Mouse (Mus musculus) kidney, postnatal 14 days (tissue): ENCODE data around the gene Selenon.
"Not testable (repeated sequence)": the region's sequence is repeated elsewhere in the genome, so short reads cannot be mapped to it uniquely, and the experiment has no call there.

Experiments
- DNase-seq: peaks from one replicate; pipeline ENCODE4 v3.0.0; 2022; ENCODE audit warnings: mixed read lengths

Selenon gene

DNA sequence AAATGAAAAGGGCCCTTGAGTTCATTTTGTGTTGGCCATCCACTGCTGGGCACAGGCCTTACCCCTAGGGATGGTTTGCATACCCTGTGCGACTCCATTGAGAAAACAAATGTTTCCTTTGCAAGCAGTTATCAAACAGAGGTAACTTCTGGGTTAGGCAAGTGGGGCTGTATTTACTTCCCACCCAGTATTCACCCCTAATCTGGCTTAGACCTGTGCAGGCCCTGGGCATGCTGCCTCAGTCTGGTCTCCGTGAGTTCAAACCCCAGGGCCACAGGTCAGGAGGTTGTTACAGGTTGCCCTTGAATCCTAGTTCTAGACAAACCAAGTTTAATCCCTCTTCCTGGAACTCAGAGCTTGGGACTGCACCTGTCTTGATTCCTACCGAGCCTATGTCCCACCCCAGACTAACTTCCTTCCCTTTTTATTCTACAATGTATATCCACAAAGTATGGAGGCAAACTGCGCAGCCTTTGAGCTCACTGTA, 46.6 kb downstream of the Selenon start:
- DNase-seq = no peak

DNA sequence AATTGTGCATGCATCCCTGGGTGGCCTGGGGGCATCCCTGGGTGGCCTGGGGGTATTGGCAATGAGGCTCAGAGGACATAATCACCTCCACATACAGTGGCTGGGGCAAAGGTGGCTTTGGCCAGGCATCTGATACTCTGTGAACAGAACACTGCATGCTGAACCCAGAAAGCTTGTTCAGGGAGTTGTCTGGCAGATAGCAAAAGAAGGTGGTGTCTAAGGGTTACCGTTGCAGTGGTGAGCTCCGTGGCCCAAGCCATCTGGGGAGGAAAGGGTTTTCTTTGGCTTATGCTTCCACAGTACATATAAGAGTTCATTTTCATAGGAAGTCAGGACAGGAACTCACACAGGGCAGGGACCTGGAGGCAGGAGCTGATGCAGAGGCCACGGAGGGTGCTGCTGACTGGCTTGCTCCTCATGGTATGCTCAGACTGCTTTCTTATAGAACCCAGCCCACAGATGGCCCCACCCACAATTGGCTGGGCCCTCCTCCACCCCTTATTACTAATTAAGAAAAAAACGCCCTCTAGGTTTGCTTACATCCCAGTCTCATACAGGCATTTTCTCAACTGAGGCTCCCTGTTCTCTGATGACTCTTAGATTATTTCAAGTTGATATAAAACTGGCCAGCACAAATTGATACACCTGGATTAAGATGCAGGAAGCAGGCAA, 48.1 kb downstream of the Selenon start:
- DNase-seq = no peak

GRCm38 (mm10) chr4:134501095-134501494, 50.9 kb downstream of the Selenon start:
- DNase-seq = no peak

- DNase-seq = not testable (repeated sequence)
Observed at GRCm38 (mm10) chr4:134498983-134499382, 53.0 kb downstream of the Selenon start.

- DNase-seq = no peak
Observed at GRCm38 (mm10) chr4:134497986-134498731, 53.8 kb downstream of the Selenon start.

DNA sequence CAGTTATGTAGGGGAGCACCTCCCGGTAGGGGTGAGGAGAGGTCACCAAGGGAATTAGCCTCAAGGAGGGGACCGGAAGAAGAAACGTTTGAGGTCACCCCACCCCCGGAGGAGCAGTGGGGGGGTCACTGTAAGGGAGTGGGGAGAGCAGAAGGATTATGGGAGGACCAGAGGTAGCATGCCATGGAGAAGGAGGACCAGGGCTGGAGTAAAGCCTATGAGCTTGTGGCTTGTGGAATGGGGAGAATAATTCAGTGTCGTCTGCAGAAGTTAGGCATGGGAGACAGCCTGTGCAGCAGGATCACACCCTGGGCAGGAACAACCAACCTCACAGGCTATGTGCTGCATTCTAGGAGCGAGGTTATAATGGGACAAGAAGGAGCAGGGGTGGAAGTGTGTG, 54.7 kb downstream of the Selenon start:
- no peak for DNase-seq

- DNase-seq = peak; percentile 88
Observed at GRCm38 (mm10) chr4:134496595-134497210, 55.3 kb downstream of the Selenon start, which contains the start of gene Paqr7. Gene Paqr7 (plus strand): TSS chr4:134496697.

DNA sequence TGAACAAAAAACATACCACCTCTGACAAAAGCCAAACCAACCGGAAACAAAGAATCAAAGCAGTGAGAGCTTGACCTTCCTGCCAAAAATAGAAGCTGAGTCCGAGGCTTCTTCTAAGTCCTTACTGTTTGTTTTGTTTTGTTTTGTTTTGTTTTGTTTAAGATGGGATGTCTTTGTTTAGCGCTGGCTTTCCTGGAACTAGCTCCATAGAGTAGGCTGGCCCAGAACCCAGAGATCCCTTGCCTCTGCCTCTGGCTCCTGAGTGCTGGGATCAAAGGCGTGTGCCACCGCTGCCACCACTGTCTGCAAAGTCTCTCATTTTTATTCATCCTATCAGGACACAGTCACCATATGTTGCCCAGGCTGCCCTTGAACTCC, 56.4 kb downstream of the Selenon start:
- DNase-seq = no peak

DNA sequence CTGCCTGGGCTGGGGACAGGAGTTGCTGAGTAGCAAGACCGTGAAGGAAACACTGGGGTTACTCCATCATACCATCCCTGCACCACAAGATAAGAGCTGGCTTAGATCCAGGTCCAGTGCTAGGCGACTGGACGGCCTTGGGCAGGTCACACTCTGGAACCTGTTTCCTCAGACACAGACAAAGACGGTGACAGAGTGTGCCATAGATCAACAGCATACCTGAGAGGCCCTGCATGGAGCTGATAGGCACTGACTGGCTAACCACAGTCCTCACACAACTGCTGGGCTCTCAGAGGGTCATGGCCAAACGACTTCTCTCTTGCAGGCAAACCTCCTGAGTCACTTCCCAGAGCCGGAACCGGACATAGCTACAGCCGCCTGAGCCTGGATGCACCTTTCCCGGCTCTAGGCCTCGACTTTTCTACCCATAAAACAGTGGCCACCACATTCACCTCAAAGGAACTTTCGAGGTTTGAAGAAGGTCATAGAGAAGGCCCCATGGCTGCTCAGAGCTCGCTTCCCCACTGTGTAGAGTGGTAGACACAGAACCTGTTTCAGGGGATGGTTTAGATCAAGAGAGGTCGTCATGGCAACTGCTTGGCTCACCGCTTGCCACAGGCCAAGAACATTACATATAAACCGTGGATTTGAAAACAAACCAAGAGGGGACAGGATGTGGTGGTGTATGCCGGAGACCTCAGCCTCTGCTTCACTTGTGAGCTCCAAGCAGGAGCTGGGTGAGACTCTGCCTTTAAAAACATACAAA, 57.0 kb downstream of the Selenon start:
- no peak for DNase-seq

DNA sequence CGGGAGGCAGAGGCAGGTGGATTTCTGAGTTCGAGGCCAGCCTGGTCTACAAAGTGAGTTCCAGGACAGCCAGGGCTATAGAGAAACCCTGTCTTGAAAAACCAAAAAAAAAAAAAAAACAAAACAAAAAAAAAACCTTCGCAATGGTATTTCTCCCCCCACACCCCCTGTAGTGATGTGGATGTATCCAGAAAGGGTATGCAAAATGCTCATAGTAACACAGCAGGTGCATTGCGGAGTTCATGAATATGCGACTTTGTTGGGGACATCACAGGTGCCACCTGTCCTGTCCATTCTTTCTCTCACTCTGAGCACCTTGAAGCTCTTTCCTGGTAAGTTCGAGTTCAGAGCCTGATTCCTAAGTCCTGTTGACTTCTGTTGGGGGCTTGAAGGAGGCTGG, 57.8 kb downstream of the Selenon start:
- DNase-seq = not testable (repeated sequence)

GRCm38 (mm10) chr4:134491716-134492115, 60.2 kb downstream of the Selenon start:
- DNase-seq = peak; percentile 43

DNA sequence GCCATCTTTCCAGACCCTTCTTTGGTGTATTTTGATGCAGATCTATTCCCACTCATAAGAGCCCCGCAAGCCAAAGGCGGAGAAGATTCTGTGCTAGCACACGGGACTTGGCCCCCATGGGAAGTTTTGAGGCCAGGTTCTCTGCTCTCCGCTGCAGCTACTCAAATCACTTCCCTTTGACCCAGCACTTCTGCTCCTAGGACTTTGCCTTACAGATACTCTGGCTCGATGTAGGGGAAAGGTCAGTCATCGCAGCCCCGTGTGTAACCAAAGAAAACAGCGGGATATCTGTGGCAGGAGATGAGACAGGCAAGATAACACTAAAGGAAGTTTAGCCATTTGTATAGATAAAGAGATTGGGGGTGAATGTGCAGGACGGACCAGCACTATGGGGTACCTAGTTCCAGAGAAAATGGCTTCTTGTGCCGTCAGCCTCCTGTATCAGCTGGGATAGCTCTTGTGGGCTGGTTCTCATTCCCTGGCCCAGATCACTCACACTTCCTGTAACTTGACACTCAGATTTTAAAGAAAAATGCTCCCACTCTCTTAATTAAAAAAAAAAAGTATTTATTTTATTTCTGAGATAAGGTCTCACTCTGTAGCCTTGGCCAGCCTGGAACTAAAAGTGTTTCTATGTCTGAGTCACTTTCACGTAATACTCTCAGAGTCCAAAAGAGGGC, 61.8 kb downstream of the Selenon start:
- DNase-seq = peak; percentile 47

DNA sequence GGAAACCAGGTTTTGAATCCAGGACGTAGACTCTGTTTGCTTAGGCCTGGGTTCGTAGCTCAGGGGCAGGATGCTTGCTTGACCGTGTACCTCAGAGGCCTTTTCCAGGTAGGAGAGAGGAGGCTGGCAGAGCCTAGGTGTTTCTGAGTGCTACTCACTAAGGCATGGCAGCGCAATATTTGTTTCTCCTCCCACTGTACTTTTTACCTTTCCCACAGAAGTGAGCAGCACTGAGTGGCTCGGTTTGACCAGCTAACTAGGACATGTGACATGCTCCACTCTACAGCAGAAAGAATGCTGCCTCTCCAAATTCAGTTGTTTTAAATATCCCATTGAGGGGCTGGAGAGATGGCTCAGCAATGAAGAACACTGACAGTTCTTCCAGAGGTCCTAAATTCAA, 63.8 kb downstream of the Selenon start:
- no peak for DNase-seq
